Mouse (Mus musculus) embryonic facial prominence, embryonic 12.5 days (tissue): ENCODE results near the gene H1f0. TPM values are rescaled to one million over a fixed set of nuclear protein-coding genes. Genes with fewer than 3 reads are reported as not detected.

ENCODE experiments used
- ATAC-seq: fragments of 200-750 bp; cut with Nextera tagmentation; 2 replicates; pipeline ENCODE4 v1.8.0; 2017; ENCODE audit not compliant: insufficient number of reproducible peaks, insufficient read depth, low FRiP score, low TSS enrichment
- H3K27ac ChIP-seq: fragments of 300-500 bp; sonication (generic); 2 replicates; pipeline ENCODE4 v1.5.1; 2016; ENCODE audit warnings: mild to moderate bottlenecking
- H3K27me3 ChIP-seq: fragments of 300-500 bp; sonication (generic); 2 replicates; pipeline ENCODE4 v1.6.1; 2016; ENCODE audit warnings: mild to moderate bottlenecking, moderate library complexity
- H3K36me3 ChIP-seq: fragments of 300-500 bp; sonication (generic); 2 replicates; pipeline ENCODE4 v1.6.1; 2016; ENCODE audit warnings: mild to moderate bottlenecking
- H3K4me1 ChIP-seq: fragments of 300-500 bp; sonication (generic); 2 replicates; pipeline ENCODE4 v1.6.1; 2016
- H3K4me2 ChIP-seq: fragments of 300-500 bp; sonication (generic); replicated peaks from 2 replicates; pipeline ENCODE4 v1.6.1; 2016; ENCODE audit warnings: mild to moderate bottlenecking, moderate library complexity
- H3K4me3 ChIP-seq: fragments of 300-500 bp; sonication (generic); 2 replicates; pipeline ENCODE4 v1.5.1; 2016; ENCODE audit warnings: mild to moderate bottlenecking
- H3K9ac ChIP-seq: fragments of 300-500 bp; sonication (generic); 2 replicates; pipeline ENCODE4 v1.6.1; 2016; ENCODE audit warnings: mild to moderate bottlenecking, moderate library complexity
- H3K9me3 ChIP-seq: fragments of 300-500 bp; sonication (generic); 2 replicates; pipeline ENCODE4 v1.6.1; 2016; ENCODE audit warnings: mild to moderate bottlenecking, moderate library complexity
- WGBS: fragments of 180-500 bp; shearing (Covaris S2); methylation state at CpG from one replicate; pipeline ENCODE4 v1.1.7; 2016; 5-methylcytosine and 5-hydroxymethylcytosine counted together
- polyA plus RNA-seq: library from polyadenylated mRNA; unstranded; fragments of >200 nt; fragmentation: Nextera tagmentation; extraction: Ambion mirVana; gene quantifications from 2 replicates; pipeline ENCODE4 v1.2.1, GENCODE M21; 2016

H1f0 gene
- polyA plus RNA-seq, 1 experiment from 2014 or later, result 519 TPM

DNA sequence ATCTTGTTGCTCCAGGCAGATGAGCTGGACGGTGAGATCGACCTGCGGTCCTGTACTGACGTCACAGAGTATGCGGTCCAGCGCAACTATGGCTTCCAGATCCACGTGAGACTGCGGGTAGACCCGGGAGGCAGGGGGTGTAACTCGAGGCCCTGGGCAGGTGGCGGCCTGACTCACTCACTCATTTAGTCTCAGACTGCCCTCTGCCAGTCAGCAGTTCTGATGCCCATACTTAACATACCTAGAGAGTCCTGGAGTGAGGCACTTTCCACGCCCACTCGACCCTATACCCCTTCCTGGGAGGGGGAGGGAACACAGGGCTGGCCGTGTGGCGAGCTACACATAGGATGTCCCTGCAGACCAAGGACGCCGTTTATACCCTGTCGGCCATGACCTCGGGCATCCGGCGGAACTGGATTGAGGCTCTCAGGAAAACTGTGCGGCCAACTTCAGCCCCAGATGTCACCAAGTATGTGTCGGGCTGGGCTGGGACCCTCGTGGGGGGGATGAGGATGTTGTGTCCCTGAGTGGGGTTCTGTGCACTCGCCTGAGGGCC is 37.2 kb upstream of the H1f0 start:
- no peak overlapping the region for H3K27ac ChIP-seq
- ATAC-seq, result no peak
- no peak overlapping the region for H3K9ac ChIP-seq
- peaks cover 20% of the 10 kb centered on the region; the same call in 1 of the 2 replicates for H3K4me1 ChIP-seq
- H3K4me2 ChIP-seq, result no peak overlapping the region
- H3K9me3 ChIP-seq, result no peaks in the 10 kb centered on the region
- peaks cover 81% of the 10 kb centered on the region for H3K36me3 ChIP-seq
- H3K27me3 ChIP-seq, result no peaks in the 10 kb centered on the region
- H3K4me3 ChIP-seq, result no peak overlapping the region
- WGBS, result 95% methylated on average over 25 of the region's 25 CpGs

DNA sequence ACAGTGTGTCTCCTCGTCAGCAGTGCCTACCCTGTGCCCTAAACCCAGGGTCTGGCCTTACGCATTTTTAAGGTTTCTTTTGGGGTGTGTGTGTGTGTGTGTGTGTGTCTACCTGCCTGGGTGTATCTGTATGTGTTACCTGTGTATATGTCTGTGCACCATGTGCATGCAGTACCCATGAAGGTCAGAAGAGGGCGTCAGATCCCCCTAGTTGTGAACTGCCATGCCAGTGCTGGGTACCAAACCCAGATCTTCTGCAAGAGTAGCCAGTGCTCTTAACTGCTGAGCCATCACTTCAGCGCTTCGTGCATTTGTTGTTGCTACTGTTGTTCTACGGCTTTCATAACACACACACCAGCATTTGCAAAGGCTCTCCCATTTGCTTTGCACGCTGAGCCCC is 36.0 kb upstream of the H1f0 start:
- no peak for ATAC-seq
- no peak overlapping the region for H3K4me3 ChIP-seq
- no peaks in the 10 kb centered on the region for H3K9me3 ChIP-seq
- peaks cover 93% of the 10 kb centered on the region for H3K36me3 ChIP-seq
- H3K4me1 ChIP-seq, result peaks cover 9% of the 10 kb centered on the region; the same call in 1 of the 2 replicates
- no peak overlapping the region for H3K9ac ChIP-seq
- H3K27ac ChIP-seq, result no peak overlapping the region
- WGBS, result 93% methylated on average over 7 of the region's 7 CpGs
- no peaks in the 10 kb centered on the region for H3K27me3 ChIP-seq
- H3K4me2 ChIP-seq, result no peak overlapping the region

DNA sequence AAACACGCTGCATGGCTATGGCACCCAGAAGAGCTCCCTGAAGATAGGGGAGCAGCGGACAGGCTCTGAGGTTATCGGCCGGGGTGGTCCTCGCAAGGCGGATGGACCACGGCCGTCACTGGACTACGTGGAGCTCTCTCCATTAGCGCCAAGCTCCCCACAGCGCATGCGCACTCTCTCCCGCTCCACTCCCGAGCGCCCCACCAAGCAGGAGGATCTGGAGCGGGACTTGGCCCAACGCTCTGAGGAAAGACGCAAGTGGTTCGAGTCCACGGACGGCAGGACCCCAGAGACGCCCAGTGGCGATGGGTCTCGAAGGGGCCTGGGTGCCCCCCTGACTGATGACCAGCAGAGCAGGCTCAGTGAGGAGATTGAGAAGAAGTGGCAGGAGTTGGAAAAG is 35.3 kb upstream of the H1f0 start:
- 94% methylated on average over 24 of the region's 24 CpGs for WGBS
- ATAC-seq, result no peak
- H3K4me1 ChIP-seq, result peaks cover 12% of the 10 kb centered on the region; the same call in 1 of the 2 replicates
- H3K36me3 ChIP-seq, result peaks cover 94% of the 10 kb centered on the region
- H3K27ac ChIP-seq, result no peak overlapping the region
- no peak overlapping the region for H3K4me3 ChIP-seq
- H3K9me3 ChIP-seq, result no peaks in the 10 kb centered on the region
- no peak overlapping the region for H3K4me2 ChIP-seq
- no peaks in the 10 kb centered on the region for H3K27me3 ChIP-seq
- H3K9ac ChIP-seq, result no peak overlapping the region

DNA sequence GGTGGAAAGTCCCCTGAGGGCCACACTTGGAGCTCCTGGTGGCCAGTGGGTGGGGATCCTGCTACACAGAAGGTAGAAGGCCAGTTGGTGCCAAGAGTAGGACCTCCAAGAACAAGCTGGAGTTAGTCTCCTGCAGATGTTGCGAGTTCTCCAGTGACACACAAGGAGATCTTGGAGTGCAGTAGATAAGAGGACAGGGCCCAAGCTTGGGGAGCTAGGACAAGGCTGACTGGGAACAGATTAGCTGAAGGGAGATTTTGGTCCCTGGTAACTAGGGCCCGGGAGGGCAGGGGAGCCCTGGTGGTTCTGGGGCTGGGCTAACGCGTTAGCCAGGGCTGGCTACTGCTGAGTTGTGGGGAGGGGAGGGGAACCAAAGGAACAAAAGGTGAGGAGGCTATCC is 32.3 kb upstream of the H1f0 start:
- H3K9me3 ChIP-seq, result no peaks in the 10 kb centered on the region
- H3K36me3 ChIP-seq, result peaks cover 79% of the 10 kb centered on the region
- no peaks in the 10 kb centered on the region for H3K27me3 ChIP-seq
- H3K9ac ChIP-seq, result no peak overlapping the region
- no peak overlapping the region for H3K4me3 ChIP-seq
- no peak overlapping the region for H3K4me2 ChIP-seq
- H3K4me1 ChIP-seq, result peaks cover 11% of the 10 kb centered on the region; the same call in 1 of the 2 replicates
- no peak for ATAC-seq
- no peak overlapping the region for H3K27ac ChIP-seq
- 92% methylated on average over 4 of the region's 4 CpGs for WGBS

DNA sequence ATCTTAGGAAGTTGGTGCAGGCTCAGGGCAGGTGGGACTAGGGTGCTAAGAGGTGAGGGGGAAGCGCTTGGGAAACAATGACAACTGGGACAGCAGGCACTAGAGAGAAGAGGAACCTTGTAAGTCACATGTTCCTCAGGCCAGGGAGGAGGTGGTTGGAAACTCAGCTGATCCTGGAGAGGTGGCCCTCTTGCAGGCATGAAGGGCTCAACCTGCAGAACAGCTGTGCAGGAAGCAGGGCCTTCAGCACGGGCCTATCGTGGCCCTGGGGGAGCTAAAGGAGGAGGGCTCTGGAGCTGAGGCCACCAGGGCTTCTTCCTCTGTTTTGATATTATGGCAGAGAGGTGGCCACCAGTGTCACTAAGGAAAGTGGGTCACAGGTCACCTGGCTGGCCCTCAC is 31.6 kb upstream of the H1f0 start:
- H3K36me3 ChIP-seq, result peaks cover 79% of the 10 kb centered on the region
- 83% methylated on average over 3 of the region's 3 CpGs for WGBS
- H3K4me3 ChIP-seq, result no peak overlapping the region
- H3K4me2 ChIP-seq, result no peak overlapping the region
- H3K9ac ChIP-seq, result no peak overlapping the region
- H3K27me3 ChIP-seq, result no peaks in the 10 kb centered on the region
- peaks cover 11% of the 10 kb centered on the region; the same call in 1 of the 2 replicates for H3K4me1 ChIP-seq
- no peak overlapping the region for H3K27ac ChIP-seq
- ATAC-seq, result no peak
- no peaks in the 10 kb centered on the region for H3K9me3 ChIP-seq

DNA sequence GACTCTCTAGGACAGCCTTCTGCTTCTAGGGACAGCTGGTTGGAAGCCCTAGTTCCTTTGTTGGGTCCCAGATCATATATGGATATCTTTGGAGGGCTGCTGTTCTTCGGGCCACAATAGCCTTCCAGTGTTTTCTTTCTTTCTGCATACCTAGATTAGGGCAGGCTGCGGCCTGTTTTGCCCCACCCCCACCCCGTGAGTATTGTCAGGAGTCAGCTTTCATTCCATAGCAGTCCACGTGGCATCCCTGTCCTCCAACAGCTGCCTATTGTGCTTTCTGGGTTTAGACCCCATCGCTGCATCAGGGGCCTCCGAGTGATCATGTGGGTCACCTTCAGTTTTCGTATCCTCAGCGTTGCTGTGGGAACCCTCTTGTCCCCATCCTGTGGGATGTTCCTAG is 29.9 kb upstream of the H1f0 start:
- Histone ChIP-seq H3K4me1 (peaks cover 11% of the 10 kb centered on the region; the same call in 1 of the 2 replicates), H3K9ac (no peak overlapping the region; the same call in 1 of the 2 replicates), H3K36me3 (peaks cover 79% of the 10 kb centered on the region), H3K9me3 (no peaks in the 10 kb centered on the region), H3K4me3 (no peak overlapping the region), H3K4me2 (no peak overlapping the region), H3K27me3 (no peaks in the 10 kb centered on the region), H3K27ac (peak overlapping the region; percentile 70)
- ATAC-seq, result no peak
- 54% methylated on average over 8 of the region's 8 CpGs for WGBS

DNA sequence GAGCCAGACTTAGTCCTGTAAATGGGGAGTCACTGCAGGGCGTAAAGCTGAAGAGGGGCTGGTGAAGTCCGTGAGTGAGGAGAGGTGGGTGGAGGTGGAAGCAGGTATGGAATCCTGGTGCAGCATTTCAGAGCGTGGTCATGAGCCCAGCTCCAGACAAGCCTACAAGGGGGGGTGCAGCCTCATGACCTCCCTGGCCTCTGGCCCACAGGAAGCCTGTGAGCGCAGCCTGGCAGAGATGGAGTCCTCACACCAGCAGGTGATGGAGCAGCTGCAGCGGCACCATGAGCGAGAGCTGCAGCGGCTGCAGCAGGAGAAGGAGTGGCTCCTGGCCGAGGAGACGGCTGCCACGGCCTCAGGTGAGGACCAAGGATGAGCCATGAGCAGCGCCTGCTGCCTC is 28.7 kb upstream of the H1f0 start:
- no peak for ATAC-seq
- H3K9ac ChIP-seq, result no peak overlapping the region
- H3K36me3 ChIP-seq, result peaks cover 79% of the 10 kb centered on the region
- no peak overlapping the region for H3K4me3 ChIP-seq
- H3K27ac ChIP-seq, result no peak overlapping the region
- H3K4me2 ChIP-seq, result no peak overlapping the region
- peaks cover 11% of the 10 kb centered on the region; the same call in 1 of the 2 replicates for H3K4me1 ChIP-seq
- WGBS, result 84% methylated on average over 11 of the region's 11 CpGs
- no peaks in the 10 kb centered on the region for H3K9me3 ChIP-seq
- H3K27me3 ChIP-seq, result no peaks in the 10 kb centered on the region

DNA sequence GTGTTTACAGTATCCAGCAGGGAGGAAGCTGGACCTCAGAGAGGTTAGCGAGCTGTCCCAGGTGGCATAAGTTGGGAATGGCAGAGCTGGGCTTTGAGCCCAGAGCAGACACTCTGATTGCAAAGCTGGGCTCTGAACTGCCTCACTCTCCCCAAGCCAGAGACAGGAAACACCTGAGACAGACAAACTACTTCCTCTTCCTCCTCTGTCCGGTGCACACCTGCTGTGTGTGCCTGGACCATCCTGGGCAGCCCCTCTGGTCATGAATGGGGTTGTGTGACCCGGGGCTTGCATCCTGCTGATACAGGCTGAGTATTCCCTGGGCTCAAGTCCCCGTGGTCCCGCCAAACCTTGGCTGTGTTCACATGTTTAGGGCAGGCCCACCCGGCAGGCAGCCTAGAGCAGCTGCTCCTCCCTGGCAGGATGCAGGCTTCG is 27.9 kb upstream of the H1f0 start:
- H3K9ac ChIP-seq, result no peak overlapping the region
- no peak overlapping the region for H3K4me2 ChIP-seq
- no peak overlapping the region for H3K27ac ChIP-seq
- no peak for ATAC-seq
- H3K27me3 ChIP-seq, result no peaks in the 10 kb centered on the region
- WGBS, result 85% methylated on average over 7 of the region's 7 CpGs
- no peaks in the 10 kb centered on the region for H3K9me3 ChIP-seq
- peaks cover 79% of the 10 kb centered on the region for H3K36me3 ChIP-seq
- H3K4me3 ChIP-seq, result no peak overlapping the region
- peaks cover 11% of the 10 kb centered on the region; the same call in 1 of the 2 replicates for H3K4me1 ChIP-seq

DNA sequence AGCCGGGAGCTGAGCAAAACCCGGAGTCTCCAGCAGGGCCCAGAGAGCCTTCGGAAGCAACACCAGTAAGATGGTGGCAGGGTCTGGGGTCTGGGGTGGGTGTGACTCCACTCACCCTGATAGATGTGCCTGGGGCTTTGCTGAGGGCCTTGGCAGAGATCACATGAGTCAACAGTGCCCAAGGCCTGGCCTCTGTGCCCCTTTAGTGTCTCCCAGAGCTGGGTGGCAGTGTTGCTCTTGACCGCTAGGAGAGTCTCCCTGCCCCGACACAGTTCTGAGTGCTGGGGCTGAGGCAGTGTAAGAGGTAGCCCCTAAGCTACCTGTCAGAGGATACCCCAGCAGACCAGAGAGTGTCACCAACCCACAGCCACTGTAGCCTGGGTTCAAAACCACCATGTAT is 26.7 kb upstream of the H1f0 start:
- no peak overlapping the region for H3K4me3 ChIP-seq
- 90% methylated on average over 5 of the region's 5 CpGs for WGBS
- no peak for ATAC-seq
- peaks cover 11% of the 10 kb centered on the region; the same call in 1 of the 2 replicates for H3K4me1 ChIP-seq
- no peak overlapping the region for H3K9ac ChIP-seq
- no peaks in the 10 kb centered on the region for H3K27me3 ChIP-seq
- H3K36me3 ChIP-seq, result peaks cover 79% of the 10 kb centered on the region
- H3K9me3 ChIP-seq, result no peaks in the 10 kb centered on the region
- no peak overlapping the region for H3K4me2 ChIP-seq
- H3K27ac ChIP-seq, result no peak overlapping the region

DNA sequence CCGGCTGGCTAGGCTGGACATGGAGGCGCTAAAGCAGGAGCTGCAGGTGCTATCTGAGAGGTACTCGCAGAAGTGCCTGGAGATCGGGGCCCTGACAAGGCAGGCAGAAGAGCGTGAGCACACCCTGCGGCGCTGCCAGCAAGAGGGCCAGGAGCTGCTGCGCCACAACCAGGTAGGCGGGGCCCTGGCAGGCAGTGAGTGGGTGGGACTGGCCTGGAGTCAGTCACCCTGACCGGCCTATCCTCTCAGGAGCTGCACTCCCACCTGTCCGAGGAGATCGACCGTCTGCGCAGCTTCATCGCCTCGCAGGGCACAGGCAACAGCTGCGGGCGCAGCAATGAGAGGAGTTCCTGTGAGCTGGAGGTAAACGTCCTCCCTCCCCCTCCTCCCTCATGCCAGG is 26.2 kb upstream of the H1f0 start:
- Histone ChIP-seq H3K27ac (no peak overlapping the region), H3K4me2 (no peak overlapping the region), H3K36me3 (peaks cover 79% of the 10 kb centered on the region), H3K4me3 (no peak overlapping the region), H3K27me3 (no peaks in the 10 kb centered on the region), H3K9me3 (no peaks in the 10 kb centered on the region), H3K9ac (no peak overlapping the region), H3K4me1 (peaks cover 11% of the 10 kb centered on the region; the same call in 1 of the 2 replicates)
- no peak for ATAC-seq
- 45% methylated on average over 19 of the region's 19 CpGs for WGBS

DNA sequence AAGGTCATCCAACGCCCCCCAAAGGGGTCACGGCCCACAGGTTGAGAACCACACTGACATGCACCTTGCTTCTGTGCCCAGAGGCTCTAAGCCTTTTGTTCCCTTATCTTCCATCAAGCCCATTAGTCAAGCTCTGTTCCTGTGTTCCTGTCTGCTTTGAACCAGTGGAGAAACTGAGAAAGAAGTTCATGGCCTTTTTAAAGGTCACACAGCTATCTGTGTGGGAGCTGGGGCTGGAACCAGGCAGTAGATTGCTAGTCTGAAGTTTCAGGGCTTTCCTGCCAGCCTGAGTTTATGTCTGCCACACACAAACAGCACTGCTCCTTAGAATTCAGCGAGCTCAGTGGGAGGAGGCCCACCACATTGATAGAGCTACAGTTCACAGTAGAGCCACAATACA is 25.2 kb upstream of the H1f0 start:
- ATAC-seq, result no peak
- H3K36me3 ChIP-seq, result peaks cover 83% of the 10 kb centered on the region
- WGBS, result 89% methylated on average over 3 of the region's 3 CpGs

DNA sequence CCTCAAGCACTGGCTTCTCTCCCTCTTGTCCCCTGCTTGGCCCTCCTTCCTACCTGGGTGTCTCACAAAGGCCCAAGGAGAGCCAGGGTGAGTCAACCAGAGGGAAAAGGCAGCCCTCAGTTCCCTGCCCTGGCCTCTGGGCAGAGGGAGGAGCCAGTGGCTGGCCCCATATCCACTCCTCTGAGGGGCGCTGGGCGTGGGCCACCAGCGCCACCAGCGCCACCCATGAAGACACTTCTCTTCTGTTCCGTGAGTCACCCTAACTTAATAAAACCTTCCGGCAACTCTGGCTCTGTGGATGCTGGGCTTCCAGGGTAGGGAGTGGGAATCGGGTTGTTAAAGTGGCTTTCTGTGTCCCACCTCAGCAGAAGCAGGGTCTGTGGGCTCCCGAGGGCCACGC is 22.7 kb upstream of the H1f0 start:
- no peak overlapping the region for H3K4me3 ChIP-seq
- H3K27ac ChIP-seq, result no peak overlapping the region
- no peaks in the 10 kb centered on the region for H3K9me3 ChIP-seq
- H3K4me2 ChIP-seq, result no peak overlapping the region
- peaks cover 76% of the 10 kb centered on the region for H3K36me3 ChIP-seq
- H3K9ac ChIP-seq, result no peak overlapping the region
- no peak for ATAC-seq
- no peaks in the 10 kb centered on the region for H3K27me3 ChIP-seq
- WGBS, result 90% methylated on average over 9 of the region's 9 CpGs
- H3K4me1 ChIP-seq, result no peaks in the 10 kb centered on the region

More for the DNA sequence above, 25.2 kb upstream of the H1f0 start:
- Histone ChIP-seq H3K27ac (no peak overlapping the region), H3K9ac (no peak overlapping the region), H3K4me1 (peaks cover 5% of the 10 kb centered on the region; the same call in 1 of the 2 replicates), H3K27me3 (no peaks in the 10 kb centered on the region), H3K9me3 (no peaks in the 10 kb centered on the region), H3K4me3 (no peak overlapping the region), H3K4me2 (no peak overlapping the region)
